Mouse (Mus musculus): ENCODE results near the gene Zfp420.

GRCm38 (mm10) chr7:29880056-29880455, 20.3 kb downstream of the Zfp420 start:
- TF ChIP-seq CTCF (IDR thresholded peaks at IDR 0.05; ENCODE audit: low read depth, low read length), result no peak
- no peak for TF ChIP-seq POLR2A (IDR thresholded peaks at IDR 0.05; ENCODE audit: borderline replicate concordance, low read depth, low read length)

All from bone marrow macrophage, adult 2 months (primary cell).